Mouse (Mus musculus) left cerebral cortex, postnatal 4 days (tissue): ENCODE data around the gene Fetub. TPM values are rescaled to one million over a fixed set of nuclear protein-coding genes. Genes with fewer than 3 reads are reported as not detected.
A peak's percentile ranks its signal among the peaks of the same experiment; 100 is the strongest.
"Not testable (repeated sequence)": the region's sequence is repeated elsewhere in the genome, so short reads cannot be mapped to it uniquely, and the experiment has no call there.

ENCODE experiments used
- DNase-seq: peaks from one replicate; pipeline ENCODE4 v3.0.0-alpha.2; 2022
- intact Hi-C: fragments of 180-260 bp; cut with DNase I; formaldehyde crosslinking; loops from one replicate; pipeline ENCODE4 v1.15.1; 2025
- total RNA-seq, 2 experiments: library from RNA; stranded (reverse); gene quantifications; 2 replicates each; pipeline ENCODE4 v1.2.3; 2021

Fetub gene
- total RNA-seq, 2 experiments from 2014 or later: not detected

DNA sequence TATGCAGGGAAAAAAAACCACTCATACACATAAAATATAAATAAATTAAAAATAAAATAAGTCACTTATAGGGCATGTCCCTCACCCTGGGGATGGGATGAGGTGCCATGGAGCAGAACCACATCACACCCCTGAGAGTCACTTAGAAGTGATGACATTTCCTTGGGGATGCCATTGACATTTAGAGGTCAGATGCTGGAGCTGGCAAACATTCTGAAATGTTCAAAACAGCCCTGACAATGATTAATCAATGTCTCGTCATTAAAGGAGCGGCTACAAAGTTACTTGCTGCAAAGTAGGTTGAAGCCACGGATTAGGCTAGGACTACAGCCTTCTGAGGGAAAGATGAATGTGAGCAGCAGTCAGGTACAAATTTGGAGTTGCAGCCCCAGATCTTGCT lies 16.8 kb upstream of the Fetub start:
- no peak for DNase-seq
- intact Hi-C loops: no loop called here

DNA sequence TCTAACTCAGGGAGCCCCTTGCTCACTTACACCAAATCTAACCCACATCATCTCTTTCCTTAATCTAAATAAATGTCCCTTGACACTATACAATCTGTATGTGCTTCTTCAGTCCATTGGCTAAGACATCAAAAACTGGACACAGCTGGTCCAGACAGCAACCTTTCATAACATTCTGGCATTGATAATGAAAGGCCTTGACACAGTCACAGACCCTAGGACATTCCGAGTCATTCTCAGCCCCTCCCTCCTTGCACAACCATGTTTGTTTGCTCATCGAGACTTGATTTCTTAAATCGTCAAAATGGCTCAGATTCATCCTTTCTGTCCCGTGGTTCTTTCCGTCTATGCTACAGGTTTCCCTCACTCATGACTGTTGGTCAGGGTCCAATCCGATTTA lies 8.8 kb upstream of the Fetub start:
- no peak for DNase-seq
- intact Hi-C loops: no loop called here

DNA sequence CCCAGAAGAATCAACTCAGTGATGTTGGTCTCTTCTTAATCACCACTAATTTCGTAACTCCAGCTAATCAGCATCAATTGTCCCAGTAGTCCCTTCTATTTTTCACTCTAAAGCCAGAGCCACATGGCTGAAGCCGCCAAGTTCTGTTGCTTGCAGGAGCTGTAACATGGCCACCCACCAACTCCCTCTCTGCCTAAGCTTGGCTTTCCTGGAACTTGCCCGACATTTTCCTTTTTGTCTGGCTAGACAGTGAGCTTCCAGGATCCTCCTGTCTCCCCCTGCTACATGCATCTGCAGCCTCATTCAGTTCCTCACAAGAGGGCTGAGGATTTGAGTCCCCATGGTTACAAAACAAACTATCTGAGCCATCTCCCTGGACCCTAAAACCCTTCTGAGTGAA lies 6.1 kb upstream of the Fetub start:
- intact Hi-C loops: no loop called here
- DNase-seq: peak; percentile 9

DNA sequence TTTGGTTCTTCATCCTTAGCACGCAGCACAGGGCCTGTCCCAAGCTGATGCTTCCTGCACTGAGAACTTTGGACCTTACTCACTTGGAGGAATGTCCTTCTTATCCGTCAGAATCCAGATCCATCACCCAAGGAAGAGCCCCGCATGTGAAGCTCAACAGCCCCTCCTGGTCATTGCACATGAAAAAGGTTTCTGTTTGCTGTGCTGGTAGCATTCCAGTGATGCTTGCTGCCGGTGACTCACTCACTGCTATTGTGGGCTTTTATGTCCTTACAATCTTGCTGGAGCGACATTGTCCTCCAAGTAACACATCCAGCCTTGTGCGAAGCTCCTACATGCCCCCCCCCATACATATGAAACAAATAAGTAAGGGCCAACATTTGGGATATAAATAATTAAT lies 5.2 kb upstream of the Fetub start:
- no peak for DNase-seq
- intact Hi-C loops: no loop called here

DNA sequence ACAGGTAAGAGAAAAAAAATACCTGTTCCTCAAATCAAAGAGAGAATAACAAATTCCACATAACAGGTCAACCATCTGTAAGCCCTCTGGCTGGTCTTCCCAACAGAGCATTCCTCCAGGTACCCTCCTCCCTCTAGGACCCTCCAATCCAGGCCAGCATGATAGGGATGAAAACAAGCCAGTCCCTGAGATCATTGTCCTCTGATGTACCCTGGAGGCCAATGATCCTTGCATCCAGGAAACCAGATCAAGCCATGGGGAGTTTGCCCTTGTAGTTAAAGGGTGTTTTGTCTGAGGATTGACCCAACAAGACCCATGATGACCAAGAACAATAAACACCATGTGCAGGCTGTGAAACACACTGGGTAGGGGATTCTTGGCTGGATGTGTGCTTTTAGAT lies 3.9 kb upstream of the Fetub start:
- DNase-seq: no peak
- intact Hi-C loops: no loop called here

DNA sequence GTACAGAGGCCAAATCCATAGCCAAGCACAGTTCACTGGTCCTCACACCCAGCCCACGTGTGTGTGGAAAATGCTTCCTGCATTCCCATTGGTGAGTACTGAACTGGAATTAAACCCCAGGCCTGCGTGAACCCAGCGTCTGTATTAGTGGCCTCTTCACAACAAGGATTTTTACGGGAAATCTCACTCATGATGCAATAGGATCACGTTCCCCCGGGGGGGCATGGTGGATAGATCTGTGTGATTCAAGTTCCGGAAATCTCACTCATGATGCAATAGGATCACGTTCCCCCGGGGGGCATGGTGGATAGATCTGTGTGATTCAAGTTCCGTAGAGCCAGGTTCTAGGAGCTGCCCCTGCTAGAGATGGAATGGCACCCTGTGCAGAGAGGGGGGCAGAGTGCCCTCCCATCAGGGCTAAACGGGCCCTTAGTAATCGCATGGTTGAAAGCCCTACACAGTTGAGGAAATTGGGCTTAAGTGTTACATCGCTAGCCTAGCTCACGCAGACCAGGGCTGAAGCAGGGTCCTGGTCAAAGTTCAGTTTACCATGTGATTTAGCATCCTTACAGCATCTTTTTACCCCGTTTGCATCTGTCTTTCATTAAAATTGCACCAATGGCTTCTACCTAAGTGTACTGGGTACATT lies 654 bp downstream of the Fetub start:
- DNase-seq: no peak
- intact Hi-C loops: no loop called here

DNA sequence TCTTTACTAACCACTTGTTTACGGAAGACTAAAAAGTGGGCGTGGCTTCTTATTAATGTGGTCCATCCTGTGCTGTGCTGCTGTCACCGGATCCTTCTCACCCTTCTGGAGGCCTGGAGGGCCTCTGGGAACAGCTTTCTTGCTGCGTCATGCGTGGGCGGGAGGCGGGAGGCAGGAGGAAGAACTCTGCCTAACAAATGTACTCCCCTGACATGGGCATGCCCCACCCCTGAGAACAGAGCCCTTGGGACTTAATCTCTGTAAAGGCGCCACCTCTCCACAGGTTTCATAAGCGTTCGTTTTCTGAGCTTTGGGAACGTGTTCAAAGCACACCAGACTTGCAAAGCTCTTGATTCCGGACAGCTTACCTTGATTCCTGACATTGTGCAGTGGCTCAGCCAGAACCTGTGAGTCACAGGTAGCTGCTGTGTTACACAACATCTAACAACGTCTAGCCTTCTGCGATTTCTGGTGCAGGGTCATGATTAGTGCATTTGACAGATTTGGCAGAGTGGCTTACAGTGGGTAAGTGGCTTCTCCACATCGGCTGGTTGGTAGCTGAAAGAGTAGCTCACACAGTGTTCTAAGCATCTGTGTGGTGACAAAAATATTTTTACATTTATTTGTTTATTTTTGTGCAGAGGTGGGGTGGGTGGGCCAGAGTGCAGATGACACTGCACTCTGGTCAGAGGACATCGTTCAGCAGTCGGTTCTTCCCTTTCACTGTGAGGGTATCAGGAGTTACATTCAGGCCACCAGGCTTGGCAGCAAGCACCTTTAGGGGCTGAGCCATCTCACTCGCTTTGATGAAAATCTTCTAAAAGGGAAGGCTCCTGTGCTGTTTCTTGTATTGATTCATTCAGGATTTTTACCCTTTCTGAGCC lies 2.1 kb downstream of the Fetub start:
- intact Hi-C loops: no loop called here
- no peak for DNase-seq

DNA sequence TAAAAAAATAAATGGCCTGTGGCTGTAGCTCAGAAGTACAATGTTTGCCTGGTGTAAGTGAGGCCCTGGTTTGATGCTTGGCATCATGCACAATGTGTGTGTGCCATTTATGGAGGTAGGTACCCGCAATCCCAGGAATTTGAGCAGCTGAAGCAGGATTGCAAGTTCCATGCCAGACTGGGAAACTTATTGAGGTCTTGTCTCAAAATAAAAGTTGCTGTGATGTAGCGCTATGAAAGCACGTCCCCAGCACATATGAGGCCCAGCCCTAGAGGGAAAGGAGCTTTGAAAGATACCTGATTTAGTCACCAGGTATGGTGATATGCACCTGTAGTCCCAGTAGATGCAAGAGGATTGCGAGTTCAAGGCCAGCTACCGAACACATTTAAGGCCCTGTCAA lies 3.6 kb downstream of the Fetub start:
- no peak for DNase-seq
- intact Hi-C loops: no loop called here

DNA sequence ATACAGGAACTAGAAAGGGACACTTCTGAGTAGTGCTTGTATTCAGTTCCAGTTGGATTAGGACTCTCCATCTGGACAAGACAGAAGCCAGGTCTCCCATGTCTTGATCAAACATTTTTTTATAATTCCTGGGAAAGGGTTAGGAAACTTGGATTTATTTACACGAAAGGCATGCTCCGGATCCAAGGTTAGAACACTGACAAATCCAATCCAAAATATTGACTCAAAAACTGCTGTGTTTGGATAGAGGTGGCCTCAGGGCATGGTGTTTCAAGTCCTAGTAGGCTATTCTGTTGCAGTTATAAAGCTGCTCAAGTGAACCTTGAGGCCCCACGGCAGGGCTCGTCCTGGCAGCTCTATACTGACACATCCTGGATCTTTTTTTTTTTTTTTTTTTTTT lies 4.3 kb downstream of the Fetub start:
- DNase-seq: no peak
- intact Hi-C loops: no loop called here

DNA sequence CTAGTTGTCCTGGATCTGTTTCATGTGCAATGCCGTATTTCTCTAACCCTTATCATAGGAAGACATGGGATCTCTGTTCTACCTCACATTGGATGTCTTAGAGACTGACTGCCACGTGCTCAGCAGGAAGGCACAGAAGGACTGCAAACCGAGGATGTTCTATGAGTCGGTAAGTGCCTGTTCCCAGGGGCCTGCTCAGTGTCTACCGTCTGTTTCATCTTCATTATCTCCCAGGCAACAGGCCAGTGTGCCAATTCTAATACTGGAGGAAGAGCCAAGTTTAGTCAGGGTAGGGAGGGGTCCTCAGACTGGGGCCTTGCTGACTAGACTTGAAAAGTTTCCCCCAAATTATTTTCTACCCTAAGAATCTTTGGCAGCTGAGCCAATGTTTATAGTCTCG lies 11.4 kb downstream of the Fetub start:
- intact Hi-C loops: no loop called here
- DNase-seq: peak; percentile 75

DNA sequence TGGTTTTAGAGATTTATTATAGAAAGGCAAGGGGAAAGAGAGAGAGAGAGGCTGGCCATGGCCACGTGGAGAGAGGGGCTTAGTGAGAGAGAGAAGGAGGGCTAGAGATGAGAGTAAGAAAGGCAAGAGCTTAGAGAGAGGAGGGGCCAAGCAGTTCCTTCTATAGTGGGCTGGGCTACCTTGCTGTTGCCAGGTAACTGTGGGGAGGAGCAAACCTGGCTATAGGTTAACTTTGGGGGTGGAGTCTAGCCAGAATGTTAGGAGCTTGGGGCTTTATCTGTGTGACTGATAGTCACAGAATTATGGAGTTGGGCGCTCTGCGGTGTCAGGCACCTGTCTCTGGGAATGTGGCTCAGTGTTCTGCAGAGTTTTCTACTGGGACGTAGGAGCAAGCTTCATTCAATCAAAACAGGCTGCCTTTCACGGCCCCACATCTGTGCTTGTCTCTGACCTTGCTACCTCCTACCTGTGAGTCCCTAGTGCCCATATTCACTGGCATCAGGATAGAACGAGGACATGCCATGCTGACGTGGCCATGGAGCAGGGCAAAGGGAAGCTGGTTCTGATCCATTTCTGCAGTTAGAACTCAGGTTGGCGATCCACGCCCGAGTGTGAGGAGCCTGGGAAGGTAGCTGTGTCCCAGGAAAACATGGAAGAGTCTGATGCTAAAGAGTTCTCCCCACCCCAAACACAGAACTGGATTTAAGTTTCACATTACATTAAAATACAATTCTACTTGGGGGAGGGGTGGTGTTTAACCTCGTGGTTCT lies 13.5 kb downstream of the Fetub start:
- intact Hi-C loops: no loop called here
- DNase-seq: no peak

DNA sequence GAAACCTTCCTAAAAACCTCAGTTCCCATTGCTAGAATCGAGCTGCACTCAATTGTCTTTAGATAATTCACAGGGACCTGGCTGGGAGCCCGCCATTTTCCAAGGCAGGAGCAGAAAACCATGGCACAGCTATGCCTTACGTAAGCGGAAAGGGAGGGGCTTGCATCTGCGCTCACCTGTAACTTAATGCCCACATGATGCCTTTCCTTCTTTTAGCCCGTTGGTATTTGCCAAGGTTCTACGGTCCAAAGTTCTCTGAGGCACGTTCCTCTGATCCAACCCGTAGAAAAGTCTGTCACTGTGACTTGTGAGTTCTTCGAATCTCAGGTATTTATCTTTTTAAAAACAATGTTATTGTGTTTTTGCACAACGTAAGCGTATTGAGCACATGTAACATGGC lies 19.5 kb downstream of the Fetub start:
- no peak for DNase-seq
- intact Hi-C loops: no loop called here

DNA sequence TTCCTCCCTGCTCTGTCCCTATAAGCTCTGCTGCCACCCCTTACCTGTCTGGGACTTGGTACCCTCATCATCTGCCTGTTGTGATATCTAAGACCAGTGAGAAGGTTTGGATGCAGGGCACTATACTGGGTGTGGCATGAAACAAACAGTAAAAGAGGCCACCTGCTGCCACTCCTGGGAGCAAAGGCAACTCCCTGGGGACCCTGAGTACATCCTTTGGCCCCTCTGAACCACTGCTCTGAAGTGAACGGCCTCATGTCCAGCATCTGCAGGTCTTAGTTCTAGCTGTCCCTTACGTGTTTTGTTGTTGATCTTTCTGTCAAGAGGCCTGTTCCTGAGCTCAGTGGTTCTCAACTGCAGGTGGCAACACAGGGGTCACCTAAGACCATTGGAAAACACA lies 20.4 kb downstream of the Fetub start:
- intact Hi-C loops: no loop called here
- DNase-seq: no peak

DNA sequence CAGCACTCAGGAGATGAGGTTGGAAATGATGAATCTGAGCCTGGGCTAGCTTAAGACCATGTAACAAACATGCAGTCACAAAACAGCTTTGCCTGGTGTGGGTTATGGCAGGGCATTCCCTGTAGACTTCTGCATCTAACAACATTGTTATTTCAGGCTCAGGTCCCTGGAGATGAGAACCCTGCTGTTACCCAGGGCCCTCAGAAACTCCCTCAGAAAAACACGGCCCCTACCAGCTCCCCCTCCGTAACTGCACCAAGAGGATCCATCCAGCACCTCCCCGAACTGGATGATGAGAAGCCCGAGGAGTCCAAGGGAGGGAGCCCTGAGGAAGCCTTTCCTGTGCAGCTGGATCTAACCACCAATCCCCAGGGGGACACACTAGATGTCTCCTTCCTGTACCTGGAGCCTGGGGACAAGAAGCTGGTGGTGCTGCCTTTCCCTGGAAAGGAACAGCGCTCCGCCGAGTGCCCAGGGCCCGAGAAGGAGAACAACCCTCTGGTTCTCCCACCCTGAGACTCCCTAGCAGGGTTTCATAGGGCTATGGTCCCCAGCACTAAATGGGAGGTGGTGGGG lies 21.1 kb downstream of the Fetub start:
- intact Hi-C loops: no loop called here

DNA sequence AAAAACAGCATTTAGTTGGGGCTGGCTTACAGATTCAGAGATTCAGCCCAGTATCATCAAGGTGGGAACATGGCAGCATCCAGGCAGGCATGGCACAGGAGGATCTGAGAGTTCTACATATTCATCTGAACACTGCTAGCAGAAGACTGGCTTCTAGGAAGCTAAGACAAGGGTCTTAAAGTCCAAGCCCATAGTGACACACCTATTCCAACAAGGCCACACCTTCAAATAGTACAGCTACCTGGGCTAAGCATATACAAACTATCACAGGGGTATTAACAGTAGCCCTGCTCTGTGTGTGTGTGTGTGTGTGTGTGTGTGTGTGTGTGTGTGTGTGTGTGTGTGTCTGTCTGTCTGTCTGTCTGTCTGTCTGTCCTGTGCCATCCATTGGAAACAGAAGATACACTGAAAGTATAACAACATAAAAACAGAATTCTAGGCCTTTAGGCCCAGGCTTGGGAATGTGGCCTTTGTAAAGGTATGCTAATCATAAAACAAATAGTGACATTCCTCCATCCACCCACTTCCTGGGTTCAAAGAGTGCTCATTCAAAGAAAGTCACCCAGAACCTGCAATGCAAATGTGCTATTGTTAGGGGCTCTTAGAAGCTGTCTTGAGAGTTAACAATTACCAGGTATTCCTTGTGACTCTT lies 23.8 kb downstream of the Fetub start:
- DNase-seq, intact Hi-C loops: not testable (repeated sequence)

More for the DNA sequence above, 21.1 kb downstream of the Fetub start:
- DNase-seq: no peak

DNA sequence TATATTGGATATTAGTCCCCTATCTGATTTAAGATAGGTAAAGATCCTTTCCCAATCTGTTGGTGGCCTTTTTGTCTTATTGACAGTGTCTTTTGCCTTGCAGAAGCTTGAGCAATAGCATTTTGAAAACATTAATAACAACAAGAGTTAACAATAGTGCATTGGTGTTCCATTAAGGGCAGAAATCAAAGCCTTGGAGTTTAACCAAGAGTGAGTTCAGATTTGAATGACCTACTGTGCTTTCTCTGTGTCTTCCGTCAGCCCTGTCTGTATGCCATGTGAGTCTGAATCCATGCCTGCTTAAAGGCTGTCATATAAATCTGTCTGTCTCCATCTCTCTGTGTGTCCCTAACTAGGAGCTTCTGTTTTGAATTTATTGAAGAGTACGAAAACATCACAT lies 29.2 kb downstream of the Fetub start:
- intact Hi-C loops: no loop called here
- no peak for DNase-seq

DNA sequence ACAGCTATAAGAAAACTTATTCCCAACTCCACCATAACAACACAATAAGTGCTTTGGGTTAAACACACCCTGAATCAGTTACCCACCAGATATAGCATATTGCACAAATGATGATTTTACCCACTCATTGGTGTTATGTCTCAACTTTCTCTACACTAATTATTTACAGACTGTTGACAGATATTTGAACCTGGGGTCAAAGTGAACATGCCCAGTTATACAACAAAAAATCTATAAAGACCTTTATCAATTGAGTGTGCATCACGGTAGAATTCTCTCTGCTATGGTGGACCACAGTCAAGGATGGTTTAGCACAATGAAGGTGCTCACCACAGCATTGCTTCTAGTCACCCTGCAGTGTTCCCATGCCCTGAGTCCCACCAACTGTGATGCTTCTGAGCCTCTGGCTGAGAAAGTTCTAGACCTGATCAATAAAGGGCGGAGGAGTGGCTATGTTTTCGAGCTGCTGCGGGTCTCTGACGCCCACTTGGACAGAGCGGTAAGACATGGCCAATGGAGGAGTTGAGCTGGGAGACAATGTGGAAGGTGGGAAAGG lies 32.8 kb downstream of the Fetub start, which contains the start of gene Hrg:
TSS of gene Hrg (plus strand) at position 233 of the 556 bp plus-strand sequence.
- DNase-seq: no peak
- intact Hi-C loops: no loop called here

DNA sequence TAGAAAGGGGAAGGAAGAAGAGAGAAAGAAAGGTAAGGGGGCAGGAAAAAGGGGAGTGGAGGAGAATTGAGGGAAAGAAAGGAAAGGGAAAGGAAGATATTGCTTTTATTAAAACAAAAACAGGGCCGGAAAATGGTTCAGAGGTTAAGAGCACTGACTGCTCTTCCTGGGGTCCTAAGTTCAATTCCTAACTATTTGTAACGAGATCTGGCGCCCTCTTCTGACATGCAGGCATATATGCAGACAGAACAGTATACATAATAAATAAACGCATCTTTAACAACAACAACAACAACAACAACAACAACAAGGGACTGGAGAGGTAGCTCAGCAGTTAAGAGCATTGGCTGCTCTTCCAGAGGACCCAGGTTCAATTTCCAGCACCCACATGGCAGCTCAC lies 34.9 kb downstream of the Fetub start:
- DNase-seq: no peak
- intact Hi-C loops: no loop called here

DNA sequence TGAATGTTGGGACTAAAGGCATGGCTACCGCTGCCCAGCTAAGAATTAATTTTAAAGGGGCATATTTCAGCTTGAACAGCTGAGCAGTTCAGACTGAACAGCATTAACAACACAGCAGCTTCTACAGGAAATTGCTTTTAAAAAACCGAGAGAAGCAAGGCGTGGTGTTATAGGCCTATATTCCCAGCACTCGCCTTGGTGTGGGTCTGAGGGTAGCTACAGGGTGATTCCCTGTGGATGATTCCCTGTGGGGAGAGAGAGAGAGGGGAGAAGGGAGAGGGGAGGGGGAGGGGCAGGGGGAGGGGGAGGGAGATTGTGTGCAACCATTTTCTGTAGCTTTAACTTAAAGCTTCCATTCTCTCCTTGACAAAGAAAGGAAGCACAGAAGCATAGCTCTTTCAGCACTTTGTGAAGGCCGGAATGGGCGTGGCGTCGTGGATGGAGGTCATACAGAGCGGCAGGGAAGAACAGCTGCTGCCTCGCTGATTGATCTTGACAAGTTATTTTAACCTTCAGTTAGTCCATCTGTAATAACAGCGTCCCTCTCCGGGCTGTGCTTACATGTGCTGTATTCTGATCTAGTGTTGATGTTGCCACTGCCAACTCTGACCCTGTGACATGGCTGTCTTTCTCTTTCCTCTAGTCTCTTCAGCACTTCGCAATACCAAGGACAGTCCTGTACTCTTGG lies 37.4 kb downstream of the Fetub start:
- DNase-seq: peak; percentile 9

DNA sequence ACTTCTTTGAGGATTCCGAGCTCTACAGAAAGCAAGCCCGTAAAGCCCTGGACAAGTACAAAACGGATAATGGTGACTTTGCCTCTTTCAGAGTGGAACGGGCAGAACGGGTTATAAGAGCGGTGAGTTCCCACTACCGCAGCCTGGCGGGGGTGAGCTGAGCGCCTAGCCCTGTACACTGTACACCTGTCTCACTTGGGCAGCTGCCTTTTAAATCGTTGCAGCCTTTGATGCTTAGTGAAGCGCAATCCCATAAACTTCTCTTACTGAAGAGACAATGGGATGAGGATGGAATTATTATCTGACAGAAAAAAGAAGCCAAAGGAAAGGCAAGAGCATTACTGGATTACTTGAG lies 37.9 kb downstream of the Fetub start:
- intact Hi-C loops: no loop called here
- DNase-seq: no peak

More for the DNA sequence above, 37.4 kb downstream of the Fetub start:
- intact Hi-C loops: no loop called here
